Mouse (Mus musculus) spleen, postnatal 36 days (tissue): ENCODE measurements around the gene Atl2.

Experiments
- DNase-seq, 2 experiments: peaks; one replicate each; pipeline ENCODE4 v3.0.0; 2022; ENCODE audit warnings: low spot score in 2 of 2, mixed read lengths in 1 of 2

Gene Atl2

GRCm38 (mm10) chr17:79898156-79898746 is 2.3 kb upstream of the Atl2 start:
- no peak for DNase-seq

GRCm38 (mm10) chr17:79897666-79898065 is 1.7 kb upstream of the Atl2 start:
- no peak for DNase-seq

GRCm38 (mm10) chr17:79894971-79895882 is 696 bp downstream of the Atl2 start:
- DNase-seq = peak; percentile 31 to 37

GRCm38 (mm10) chr17:79894054-79894453 is 1.9 kb downstream of the Atl2 start:
- no peak for DNase-seq

GRCm38 (mm10) chr17:79891944-79892343 is 4.0 kb downstream of the Atl2 start:
- DNase-seq = no peak

- no peak for DNase-seq
These were observed 8.0 kb downstream of the Atl2 start for GRCm38 (mm10) chr17:79887926-79888325.

GRCm38 (mm10) chr17:79883198-79883597 is 12.7 kb downstream of the Atl2 start:
- no peak for DNase-seq

GRCm38 (mm10) chr17:79865027-79865426 is 30.9 kb downstream of the Atl2 start:
- DNase-seq = no peak

- DNase-seq = no peak
These were observed 31.4 kb downstream of the Atl2 start for GRCm38 (mm10) chr17:79864503-79864902.

- no peak for DNase-seq
These were observed 33.9 kb downstream of the Atl2 start for GRCm38 (mm10) chr17:79862038-79862437.

- DNase-seq = no peak
These were observed 40.4 kb downstream of the Atl2 start for GRCm38 (mm10) chr17:79855533-79855932.

GRCm38 (mm10) chr17:79848385-79848784 is 47.5 kb downstream of the Atl2 start:
- DNase-seq = no peak

- DNase-seq = no peak
These were observed 49.7 kb downstream of the Atl2 start for GRCm38 (mm10) chr17:79846182-79846581.

GRCm38 (mm10) chr17:79845695-79846094 is 50.2 kb downstream of the Atl2 start:
- no peak for DNase-seq

- peak in 1 of 2 experiments; percentile 22 for DNase-seq
These were observed 55.4 kb downstream of the Atl2 start for GRCm38 (mm10) chr17:79840254-79841238.

- no peak for DNase-seq
These were observed 58.9 kb downstream of the Atl2 start for GRCm38 (mm10) chr17:79836978-79837377.

- DNase-seq = no peak
These were observed 60.1 kb downstream of the Atl2 start for GRCm38 (mm10) chr17:79835714-79836373.

- DNase-seq = no peak
These were observed 63.6 kb downstream of the Atl2 start for GRCm38 (mm10) chr17:79832284-79832683.

- no peak for DNase-seq
These were observed 69.4 kb downstream of the Atl2 start for GRCm38 (mm10) chr17:79826482-79827034.

- no peak for DNase-seq
These were observed 70.5 kb downstream of the Atl2 start for GRCm38 (mm10) chr17:79825241-79826030.
